Mouse (Mus musculus): ENCODE data around the gene Vps29.

GRCm38 (mm10) chr5:122314966-122315667 is 39.1 kb upstream of the Vps29 start:
- peak; percentile 40 for TF ChIP-seq CTCF (IDR thresholded peaks at IDR 0.05; ENCODE audit: low read depth)
- peak; percentile 72; the same call in 1 of the 2 replicates for TF ChIP-seq EP300 (IDR thresholded peaks at IDR 0.05; ENCODE audit: low read depth)
